Mouse (Mus musculus) NIH3T3 (cell line): ENCODE data around the gene Creb3l4.
"Not testable (repeated sequence)": the region's sequence is repeated elsewhere in the genome, so short reads cannot be mapped to it uniquely, and the experiment has no call there.

Experiments used
- DNase-seq: peaks from one replicate; pipeline ENCODE4 v3.0.0-alpha.2; 2012; ENCODE audit warnings: low read depth

Gene Creb3l4

GRCm38 (mm10) chr3:90242984-90243775 is at the start of gene Creb3l4:
Gene Creb3l4, minus strand, starts transcription at chr3:90243512.
- peak; percentile 48 for DNase-seq

GRCm38 (mm10) chr3:90292345-90293275 is 49.3 kb upstream of the Creb3l4 start, which contains the start of gene Gatad2b:
Gene Gatad2b, plus strand, starts transcription at chr3:90293178.
- peak; percentile 100 for DNase-seq

GRCm38 (mm10) chr3:90291982-90292344 is 48.7 kb upstream of the Creb3l4 start:
- no peak for DNase-seq

GRCm38 (mm10) chr3:90290602-90291001 is 47.3 kb upstream of the Creb3l4 start:
- DNase-seq: peak; percentile 31

GRCm38 (mm10) chr3:90289403-90289802 is 46.1 kb upstream of the Creb3l4 start:
- not testable (repeated sequence) for DNase-seq

GRCm38 (mm10) chr3:90284150-90284549 is 40.8 kb upstream of the Creb3l4 start:
- no peak for DNase-seq

GRCm38 (mm10) chr3:90280708-90281107 is 37.4 kb upstream of the Creb3l4 start:
- no peak for DNase-seq

- DNase-seq: no peak
Measured at GRCm38 (mm10) chr3:90279743-90280142, 36.4 kb upstream of the Creb3l4 start.

- no peak for DNase-seq
Measured at GRCm38 (mm10) chr3:90279216-90279615, 35.9 kb upstream of the Creb3l4 start.

GRCm38 (mm10) chr3:90278211-90278610 is 34.9 kb upstream of the Creb3l4 start:
- DNase-seq: no peak

GRCm38 (mm10) chr3:90277793-90278192 is 34.5 kb upstream of the Creb3l4 start:
- DNase-seq: no peak

- no peak for DNase-seq
Measured at GRCm38 (mm10) chr3:90276858-90277257, 33.5 kb upstream of the Creb3l4 start.

- DNase-seq: no peak
Measured at GRCm38 (mm10) chr3:90275286-90275685, 32.0 kb upstream of the Creb3l4 start.

GRCm38 (mm10) chr3:90273855-90274254 is 30.5 kb upstream of the Creb3l4 start:
- no peak for DNase-seq

- no peak for DNase-seq
Measured at GRCm38 (mm10) chr3:90272170-90272569, 28.9 kb upstream of the Creb3l4 start.

- no peak for DNase-seq
Measured at GRCm38 (mm10) chr3:90270784-90271183, 27.5 kb upstream of the Creb3l4 start.

- no peak for DNase-seq
Measured at GRCm38 (mm10) chr3:90268971-90269370, 25.7 kb upstream of the Creb3l4 start.

- no peak for DNase-seq
Measured at GRCm38 (mm10) chr3:90268190-90268589, 24.9 kb upstream of the Creb3l4 start.

- DNase-seq: no peak
Measured at GRCm38 (mm10) chr3:90266901-90267775, 23.8 kb upstream of the Creb3l4 start.

- peak; percentile 60 for DNase-seq
Measured at GRCm38 (mm10) chr3:90265932-90266741, 22.8 kb upstream of the Creb3l4 start.
